Mouse (Mus musculus) layer of hippocampus, adult 2 months (tissue): ENCODE results near the gene Mms19. TPM values are rescaled to one million over a fixed set of nuclear protein-coding genes. Genes with fewer than 3 reads are reported as not detected.

Experiments
- DNase-seq, 2 experiments: peaks; one replicate each; pipeline ENCODE4 v3.0.0; 2022; ENCODE audit warnings: low spot score in 2 of 2
- H3K27ac ChIP-seq: fragments of 200-600 bp; 2 replicates; pipeline ENCODE4 v1.8.1; 2022
- H3K4me3 ChIP-seq: fragments of 200-600 bp; 2 replicates; pipeline ENCODE4 v1.8.1; 2022; ENCODE audit warnings: mild to moderate bottlenecking
- CTCF ChIP-seq: fragments of 200-600 bp; conservative IDR thresholded peaks from 2 replicates; pipeline ENCODE4 v1.8.1; 2022; ENCODE audit warnings: antibody characterized with exemption, mild to moderate bottlenecking, moderate library complexity
- total RNA-seq, 2 experiments: library from RNA; stranded (reverse); gene quantifications; 2 replicates each; pipeline ENCODE4 v1.2.3; 2021

Mms19 gene
- total RNA-seq, 2 experiments from 2014 or later: 30.9 to 39.2 TPM

- no peak overlapping the region for H3K27ac ChIP-seq
- no peak overlapping the region for H3K4me3 ChIP-seq
- TF ChIP-seq CTCF: no peak
- DNase-seq: no peak
Measured at GRCm38 (mm10) chr19:41992971-41993370, 12.0 kb upstream of the Mms19 start.

GRCm38 (mm10) chr19:41991926-41992477, 11.0 kb upstream of the Mms19 start:
- no peak for DNase-seq
- TF ChIP-seq CTCF: no peak
- H3K4me3 ChIP-seq: no peak overlapping the region
- H3K27ac ChIP-seq: no peak overlapping the region

GRCm38 (mm10) chr19:41989810-41990209, 8.9 kb upstream of the Mms19 start:
- no peak for DNase-seq
- no peak for TF ChIP-seq CTCF
- Histone ChIP-seq H3K4me3 (no peak overlapping the region), H3K27ac (no peak overlapping the region)

- no peak overlapping the region for H3K27ac ChIP-seq
- TF ChIP-seq CTCF: no peak
- no peak overlapping the region for H3K4me3 ChIP-seq
- no peak for DNase-seq
Measured at GRCm38 (mm10) chr19:41987206-41987605, 6.2 kb upstream of the Mms19 start.

DNA sequence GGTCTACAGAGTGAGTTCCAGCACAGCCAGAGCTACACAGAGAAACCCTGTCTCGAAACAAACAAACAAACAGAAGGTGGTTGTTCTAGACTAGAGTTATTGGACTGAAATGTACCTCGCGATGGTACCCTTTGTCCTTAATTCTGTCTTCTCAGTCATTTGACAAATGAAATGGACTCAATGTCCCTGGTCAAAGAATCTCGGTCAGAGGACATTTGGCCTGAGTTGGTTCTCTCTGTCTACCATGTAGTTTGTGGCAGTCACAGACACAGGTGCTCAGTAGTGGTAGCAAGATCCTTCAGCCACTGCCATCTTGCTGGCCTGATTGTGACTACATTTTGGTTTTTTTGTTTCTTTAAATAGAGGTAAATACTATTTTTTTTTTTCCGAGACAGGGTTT, 5.0 kb upstream of the Mms19 start:
- Histone ChIP-seq H3K27ac (no peak overlapping the region), H3K4me3 (no peak overlapping the region)
- no peak for TF ChIP-seq CTCF
- no peak for DNase-seq

- peak overlapping the region; percentile 80; the same call in 1 of the 2 replicates for H3K27ac ChIP-seq
- H3K4me3 ChIP-seq: peak overlapping the region; percentile 93
- no peak for DNase-seq
- TF ChIP-seq CTCF: no peak
Measured at GRCm38 (mm10) chr19:41982791-41983150, 1.8 kb upstream of the Mms19 start.

- DNase-seq: peak in 1 of 2 experiments; percentile 28
- peak overlapping the region; percentile 93 for H3K4me3 ChIP-seq
Measured at GRCm38 (mm10) chr19:41981931-41982790, 1.2 kb upstream of the Mms19 start.

GRCm38 (mm10) chr19:41981595-41981927, 604 bp upstream of the Mms19 start, which contains the start of gene Ubtd1:
Ubtd1 (plus strand) TSS chr19:41981763.
- H3K4me3 ChIP-seq: peak within 1 kb of the TSS; percentile 93
- H3K27ac ChIP-seq: peak within 1 kb of the TSS; percentile 93
- no peak for DNase-seq
- TF ChIP-seq CTCF: no peak

More at GRCm38 (mm10) chr19:41981931-41982790, 1.2 kb upstream of the Mms19 start:
- no peak for TF ChIP-seq CTCF
- H3K27ac ChIP-seq: peak overlapping the region; percentile 80

DNA sequence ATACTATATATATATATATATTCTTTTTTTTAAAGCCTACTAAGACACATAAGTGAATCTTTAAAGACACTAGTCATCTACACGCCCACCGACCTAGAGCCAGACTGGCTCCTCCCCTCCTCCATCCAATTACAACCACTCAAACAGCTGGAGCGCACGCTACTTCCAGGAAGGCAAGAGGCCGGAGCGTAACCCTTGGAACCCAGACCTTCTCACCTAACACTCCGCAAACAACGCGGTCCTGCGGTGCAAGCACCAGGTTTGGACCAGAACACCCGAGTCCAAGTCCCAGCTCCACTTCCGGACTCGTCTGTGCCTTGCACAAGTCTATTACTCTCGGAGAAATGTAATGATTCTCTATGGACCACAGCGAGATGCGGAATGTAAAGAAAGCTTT, 537 bp downstream of the Mms19 start:
- Histone ChIP-seq H3K4me3 (peak overlapping the region; percentile 93), H3K27ac (peak overlapping the region; percentile 93)
- TF ChIP-seq CTCF: no peak
- DNase-seq: no peak

- no peak overlapping the region for H3K4me3 ChIP-seq
- peak overlapping the region; percentile 5 for H3K27ac ChIP-seq
- DNase-seq: no peak
Measured at GRCm38 (mm10) chr19:41973891-41974794, 6.8 kb downstream of the Mms19 start.

DNA sequence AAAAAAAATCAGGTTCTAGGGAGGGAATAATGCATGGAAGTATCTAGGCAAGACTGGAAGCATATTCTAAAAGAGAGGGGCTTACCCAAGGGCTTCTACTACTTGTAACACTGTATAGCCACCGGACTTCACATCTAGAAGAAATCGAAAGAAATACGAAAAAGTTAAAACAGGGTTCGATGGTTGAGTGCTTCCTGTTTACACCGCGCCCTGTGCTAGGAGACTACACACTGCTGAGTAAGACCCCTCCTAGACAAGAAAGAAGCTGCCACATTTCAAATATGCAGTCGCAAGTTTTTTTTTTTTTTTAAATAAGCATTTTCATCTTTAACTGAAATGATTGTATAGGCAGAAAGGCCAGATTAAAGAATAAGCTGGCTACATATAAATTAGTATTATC, 11.3 kb downstream of the Mms19 start:
- no peak for TF ChIP-seq CTCF
- no peak overlapping the region for H3K27ac ChIP-seq
- no peak overlapping the region for H3K4me3 ChIP-seq
- DNase-seq: no peak

More at GRCm38 (mm10) chr19:41973891-41974794, 6.8 kb downstream of the Mms19 start:
- no peak for TF ChIP-seq CTCF

GRCm38 (mm10) chr19:41953574-41953973, 27.4 kb downstream of the Mms19 start:
- peak; percentile 59 to 67 for DNase-seq
- peak; percentile 32 for TF ChIP-seq CTCF
- Histone ChIP-seq H3K27ac (peak overlapping the region; percentile 53; the same call in 1 of the 2 replicates), H3K4me3 (no peak overlapping the region)

DNA sequence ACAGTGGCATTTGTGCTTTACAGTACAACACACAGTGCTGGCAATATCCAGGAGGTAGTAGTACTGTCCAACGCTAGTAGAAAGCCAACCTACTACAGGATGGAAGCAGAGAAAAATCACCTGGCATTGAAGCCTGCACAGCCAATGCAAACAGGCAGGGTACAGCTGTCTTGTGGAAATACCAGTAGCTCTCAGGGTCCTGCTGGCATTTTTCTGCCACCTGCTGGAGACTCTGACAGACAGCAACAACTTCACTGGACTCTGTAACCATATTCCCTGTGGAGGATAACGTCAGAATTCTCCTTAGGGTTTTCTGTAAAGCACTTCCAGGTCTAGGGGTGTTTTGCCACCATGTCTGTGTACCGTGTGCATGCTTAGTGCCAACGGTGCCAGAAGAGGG, 28.7 kb downstream of the Mms19 start:
- no peak for DNase-seq

More for the DNA sequence above, 28.7 kb downstream of the Mms19 start:
- Histone ChIP-seq H3K4me3 (no peak overlapping the region), H3K27ac (no peak overlapping the region)
- TF ChIP-seq CTCF: peak; percentile 71
